Mouse (Mus musculus) bone marrow, adult 2 months (tissue): ENCODE data around the gene Nckap1l.

Experiments used
- CTCF ChIP-seq: fragments of 200-500 bp; IDR thresholded peaks from 2 replicates; pipeline ENCODE4 v1.5.1; 2011; ENCODE audit warnings: low read length, control low read depth; ENCODE audit not compliant: control insufficient read depth, insufficient read depth
- POLR2A ChIP-seq: fragments of 200-500 bp; IDR thresholded peaks from 2 replicates; pipeline ENCODE4 v1.6.1; 2011; ENCODE audit warnings: low read depth, mild to moderate bottlenecking, control low read depth, low read length, borderline replicate concordance; ENCODE audit not compliant: control insufficient read depth

DNA sequence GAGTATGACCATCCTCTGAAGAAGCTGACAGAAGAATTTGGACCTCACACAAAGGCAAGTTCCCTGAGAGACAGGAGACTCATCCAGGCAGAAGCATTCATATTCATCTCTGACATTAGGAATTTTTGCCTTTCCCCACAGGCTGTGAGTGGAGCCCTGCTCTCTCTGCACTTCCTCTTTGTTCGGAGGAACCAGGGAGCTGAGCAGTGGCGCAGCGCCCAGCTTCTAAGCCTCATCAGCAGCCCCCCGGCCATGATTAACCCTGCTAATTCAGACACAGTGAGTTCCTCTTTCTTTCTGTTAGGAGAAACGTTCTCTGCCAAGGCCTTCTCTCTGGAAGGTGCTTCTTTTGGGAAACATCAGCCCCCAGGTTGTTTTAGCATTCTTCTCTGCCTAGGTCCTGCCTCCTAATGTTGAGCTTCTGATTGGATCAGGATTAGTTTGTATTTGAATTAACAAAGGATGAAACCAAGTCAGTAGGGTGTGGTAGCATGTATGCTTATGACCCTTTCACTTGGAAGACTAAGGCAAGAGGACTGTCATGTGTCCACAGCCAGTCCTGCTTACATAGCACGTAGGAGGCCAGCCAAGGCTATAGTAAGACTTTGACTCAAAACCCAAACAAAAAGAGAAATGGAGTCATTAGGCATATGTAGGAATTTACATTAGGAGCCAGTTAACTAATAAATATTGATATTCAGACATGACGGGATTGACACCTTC is 9.1 kb downstream of the Nckap1l start:
- TF ChIP-seq CTCF (no peak), POLR2A (no peak)
